Mouse (Mus musculus) urinary bladder, postnatal 4 days (tissue): ENCODE data around the gene Tmem30b.
A peak's percentile ranks its signal among the peaks of the same experiment; 100 is the strongest.
"Not testable (repeated sequence)": the region's sequence is repeated elsewhere in the genome, so short reads cannot be mapped to it uniquely, and the experiment has no call there.

Experiments used
- DNase-seq, 2 experiments: peaks; one replicate each; pipeline ENCODE4 v3.0.0; 2021 to 2022; ENCODE audit warnings: low spot score in 2 of 2

Tmem30b gene

DNA sequence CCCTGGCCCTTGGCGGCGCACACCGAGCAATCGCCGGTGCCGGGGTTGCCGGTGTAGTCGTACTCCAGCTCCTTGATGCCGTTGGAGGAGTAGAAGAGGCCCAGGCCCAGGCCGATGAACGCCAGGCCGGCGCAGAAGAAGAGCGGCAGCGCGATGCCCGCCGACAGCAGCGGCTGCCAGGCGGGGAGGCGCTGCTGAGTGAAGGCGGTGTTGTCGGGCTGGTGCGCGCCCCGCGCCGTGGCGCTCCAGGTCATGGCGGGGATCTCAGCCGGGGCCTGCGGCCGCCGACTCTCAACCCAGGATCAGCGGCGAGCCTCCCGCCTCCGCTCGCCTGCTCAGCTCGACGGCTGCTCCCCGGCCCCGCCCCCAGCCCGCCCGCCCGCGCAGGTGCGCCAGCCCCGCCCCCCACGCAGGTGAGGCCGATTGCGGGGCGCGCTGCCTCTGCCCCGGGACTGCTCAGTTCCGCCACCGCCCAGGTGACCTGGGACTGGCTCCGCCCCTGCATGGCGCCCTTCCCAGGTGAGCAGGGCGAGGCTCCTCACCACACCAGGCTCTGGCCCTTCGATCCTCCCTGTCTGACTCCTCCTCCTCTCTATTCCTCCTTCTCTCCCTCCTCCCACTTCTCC, at the start of gene Tmem30b:
Gene Tmem30b, minus strand, starts transcription at position 307 of the 626 bp plus-strand sequence.
- DNase-seq, result peak in 1 of 2 experiments; percentile 55

DNA sequence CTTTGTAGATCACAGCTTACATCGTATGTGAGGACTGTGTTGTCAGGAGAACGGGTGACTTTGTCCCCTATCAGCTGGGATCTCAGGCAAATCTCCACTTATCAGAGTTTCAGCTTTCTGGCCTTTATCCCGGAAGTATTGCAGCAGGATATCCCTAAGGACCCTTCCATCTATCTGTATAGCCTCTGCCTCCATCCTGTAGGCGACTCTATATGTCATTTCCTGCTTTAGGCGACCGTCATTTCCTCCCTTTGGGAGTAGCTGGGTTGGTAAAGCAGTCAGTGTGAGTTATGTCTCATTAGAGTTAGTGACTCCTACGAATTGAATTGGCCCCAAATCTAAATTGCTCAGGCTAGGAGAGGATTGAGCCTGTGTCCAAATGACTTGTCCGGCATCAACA, 49.0 kb upstream of the Tmem30b start:
- no peak for DNase-seq

DNA sequence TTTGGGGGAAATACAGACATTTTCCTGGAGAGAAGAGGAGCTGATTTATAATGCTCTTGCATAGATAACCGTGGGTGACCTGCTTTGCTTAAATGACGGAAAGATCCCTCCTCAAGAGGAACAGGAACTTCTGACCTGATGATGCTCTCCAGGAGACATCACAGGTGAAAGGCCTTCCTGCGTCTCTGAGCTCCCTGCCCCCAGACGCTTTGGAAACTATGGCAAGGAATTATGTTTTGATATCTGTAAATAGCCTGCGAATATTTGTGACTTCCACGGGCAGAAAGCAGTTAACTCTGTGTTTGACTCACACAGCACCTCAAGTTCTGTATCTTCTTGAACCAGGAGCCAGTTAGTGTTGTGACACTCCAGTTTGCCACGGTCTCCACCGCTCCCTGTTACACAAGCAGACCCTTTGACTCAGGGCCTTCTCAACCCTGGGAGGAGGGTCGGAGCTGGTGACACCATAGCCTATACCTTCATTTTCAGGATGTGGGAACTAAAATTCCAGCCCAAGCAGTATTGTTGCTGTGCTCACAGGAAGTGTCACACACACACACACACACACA, 48.1 kb upstream of the Tmem30b start:
- DNase-seq, result no peak

DNA sequence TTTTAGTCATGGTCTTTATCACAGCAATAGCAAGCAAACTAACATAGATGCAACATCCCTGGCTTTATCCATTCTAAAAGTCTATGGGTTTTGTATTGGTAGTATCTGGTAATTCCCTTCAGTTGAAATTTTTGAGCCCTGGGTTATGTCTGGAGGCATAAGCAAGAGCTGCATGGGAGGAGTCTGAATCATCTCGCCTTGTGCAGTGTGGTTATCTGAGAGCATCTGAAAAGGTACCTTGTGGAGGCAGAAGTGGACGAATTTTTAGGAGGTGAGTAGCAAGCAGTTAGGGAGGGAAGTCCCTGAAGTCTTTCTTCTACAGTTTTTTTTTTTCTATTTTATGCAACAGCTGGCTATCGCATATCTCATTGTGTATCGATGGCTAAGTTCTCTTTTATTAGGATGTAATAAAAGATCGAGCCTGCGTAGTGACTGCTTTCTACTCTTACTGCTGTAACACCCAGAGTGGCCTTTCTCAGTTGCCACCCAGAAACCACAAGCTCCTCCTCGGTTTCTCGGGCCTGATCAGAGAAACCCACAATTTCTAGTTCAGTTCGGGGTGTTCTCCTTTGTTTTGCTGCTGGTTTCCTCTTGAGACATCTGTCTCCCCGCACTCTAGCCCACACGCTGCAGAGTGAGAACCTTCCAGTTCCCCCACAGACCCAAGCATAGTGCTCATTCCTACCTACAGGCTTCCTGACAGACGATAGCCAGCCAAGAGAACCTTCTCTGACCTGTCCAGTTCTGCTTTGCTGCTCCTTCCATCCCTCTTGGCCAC, 47.0 kb upstream of the Tmem30b start:
- no peak for DNase-seq

DNA sequence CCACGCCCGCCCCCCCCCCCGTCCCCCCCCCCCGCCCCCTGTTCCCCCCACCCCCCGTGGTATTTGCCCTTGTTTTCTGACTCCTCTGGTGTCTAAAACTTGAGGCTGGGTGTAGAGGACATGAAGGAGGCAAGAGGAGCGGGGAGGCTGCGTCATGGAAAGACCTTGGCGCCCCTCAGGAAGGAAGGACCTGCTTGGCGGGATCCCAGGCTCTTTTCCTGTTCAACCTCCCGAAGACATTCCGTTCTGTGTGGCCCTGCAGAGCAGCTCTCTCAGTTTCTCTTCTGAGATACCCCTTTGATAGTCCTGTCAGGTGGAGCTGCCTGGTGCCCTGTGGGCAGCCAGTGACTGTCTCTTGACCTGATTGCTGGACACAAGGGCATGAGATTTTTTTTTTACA, 45.4 kb upstream of the Tmem30b start:
- no peak for DNase-seq

DNA sequence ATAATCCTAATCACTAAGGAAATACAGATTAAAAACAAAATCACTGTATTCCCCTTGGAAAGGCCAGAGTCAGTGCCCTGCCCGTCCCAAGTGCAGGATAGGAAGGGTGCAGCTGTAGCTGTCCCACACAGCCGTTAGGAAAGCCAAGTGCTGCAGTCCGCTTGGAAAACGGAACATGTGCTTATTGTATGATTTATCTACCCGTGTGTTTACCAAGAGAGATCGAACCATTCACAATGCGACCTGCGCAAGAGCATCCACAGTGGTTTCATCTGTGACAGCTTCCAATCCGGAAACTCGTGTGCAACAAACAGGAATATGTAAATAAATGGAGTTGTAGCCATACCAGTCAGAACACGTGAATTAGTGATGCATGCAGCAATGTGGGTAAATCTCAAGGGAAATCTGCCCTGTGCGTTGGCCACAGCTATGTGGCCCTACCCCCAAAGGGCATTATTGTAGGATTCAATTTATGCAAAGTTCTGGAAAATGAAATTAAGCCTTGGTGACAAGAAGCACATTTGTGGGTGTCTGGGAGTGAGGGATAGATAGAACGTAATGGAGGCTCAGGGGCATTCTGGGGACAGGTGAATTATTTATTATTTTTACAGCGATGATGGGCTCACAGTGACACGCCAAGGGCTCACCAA, 44.6 kb upstream of the Tmem30b start:
- DNase-seq, result no peak

DNA sequence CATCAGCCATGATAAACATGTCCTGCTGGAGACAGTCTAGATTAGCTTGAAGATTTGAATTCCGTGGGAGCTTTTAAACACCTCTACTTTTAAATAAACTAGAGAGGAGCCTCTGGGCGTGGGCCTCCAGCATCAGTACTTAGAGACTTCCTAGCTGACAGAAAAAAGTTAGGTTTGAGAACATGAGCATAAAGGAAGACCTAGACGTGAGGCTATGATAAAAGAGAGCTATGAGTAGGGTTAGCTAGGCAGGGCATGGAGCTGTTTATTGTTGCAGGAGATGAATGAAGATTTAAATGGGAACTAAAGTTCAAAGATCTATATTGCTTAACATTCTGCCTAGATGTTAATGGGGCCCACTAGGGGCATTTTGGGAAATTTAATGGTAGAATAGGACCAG, 41.1 kb upstream of the Tmem30b start:
- DNase-seq, result no peak

DNA sequence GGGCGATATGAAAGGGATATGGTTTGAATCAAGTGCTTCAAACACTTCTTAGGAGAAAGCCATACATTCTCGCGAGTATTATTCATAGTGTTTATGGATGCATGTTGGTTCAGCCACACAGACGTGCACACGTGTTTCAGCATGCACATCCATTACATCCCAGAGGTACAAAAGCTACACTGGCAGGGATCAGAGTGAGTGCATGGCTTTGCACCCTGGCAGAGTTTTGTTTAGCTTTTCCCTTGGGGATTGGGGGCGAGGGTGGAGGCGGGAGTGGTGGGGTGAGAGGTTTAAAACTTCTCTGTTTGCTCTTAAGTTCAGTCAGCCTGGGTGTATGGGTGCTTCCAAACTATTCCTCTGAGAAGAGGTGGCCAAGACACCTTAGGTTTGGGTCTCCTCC, 39.7 kb upstream of the Tmem30b start:
- no peak for DNase-seq

DNA sequence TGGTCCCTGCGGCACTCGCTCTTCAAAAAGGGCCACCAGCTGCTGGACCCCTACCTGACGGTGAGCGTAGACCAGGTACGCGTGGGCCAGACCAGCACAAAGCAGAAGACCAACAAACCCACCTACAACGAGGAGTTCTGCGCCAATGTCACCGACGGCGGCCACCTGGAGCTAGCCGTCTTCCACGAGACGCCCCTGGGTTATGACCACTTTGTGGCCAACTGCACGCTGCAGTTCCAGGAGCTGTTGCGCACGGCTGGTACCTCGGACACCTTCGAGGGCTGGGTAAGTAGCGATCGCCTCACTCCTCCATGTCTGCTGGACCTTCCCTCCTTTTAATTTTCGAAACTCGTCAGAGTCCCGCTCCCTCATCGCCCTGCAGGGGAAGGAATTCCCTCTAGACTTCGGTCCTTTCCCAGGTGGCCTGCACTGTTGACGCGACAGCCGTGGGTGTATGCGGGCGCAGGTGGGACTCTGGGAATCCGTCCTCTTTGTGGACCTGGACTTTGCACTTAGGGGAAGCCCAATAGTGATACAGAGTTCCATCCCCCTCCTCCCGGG, 39.1 kb upstream of the Tmem30b start:
- DNase-seq, result no peak

DNA sequence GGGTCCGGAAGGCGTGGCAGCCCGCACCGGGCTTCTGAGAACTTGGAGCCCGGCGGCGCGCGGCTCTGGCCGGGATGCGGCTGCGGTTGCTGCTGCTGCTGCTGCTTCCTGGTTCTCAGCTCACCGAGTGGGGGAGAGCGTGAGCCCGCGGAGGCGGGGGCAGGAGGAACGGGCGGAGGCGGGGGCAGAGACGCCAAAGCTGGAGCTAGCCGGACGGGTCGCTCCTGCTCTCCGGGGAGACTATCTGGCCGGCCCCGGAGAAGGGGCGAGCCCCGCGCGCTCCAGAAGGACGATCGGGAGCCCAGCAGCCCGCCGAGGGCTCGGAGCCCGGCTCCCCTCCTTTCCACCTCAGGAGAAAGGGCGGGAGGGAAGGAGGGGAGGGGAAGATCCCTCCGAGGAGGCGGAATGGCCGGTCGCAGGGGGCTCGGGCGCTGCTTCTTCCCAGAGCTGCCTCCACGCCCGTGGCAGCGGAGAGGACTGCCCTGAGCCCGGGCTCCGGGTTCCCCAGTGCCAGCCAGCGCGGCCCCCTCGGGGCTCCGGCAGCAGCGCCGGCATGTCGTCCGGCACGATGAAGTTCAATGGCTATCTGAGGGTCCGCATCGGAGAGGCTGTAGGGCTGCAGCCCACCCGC, 38.5 kb upstream of the Tmem30b start, which contains the start of gene Prkch:
Gene Prkch, plus strand, starts transcription at position 187 of the 631 bp plus-strand sequence.
- peak; percentile 81 to 85 for DNase-seq

DNA sequence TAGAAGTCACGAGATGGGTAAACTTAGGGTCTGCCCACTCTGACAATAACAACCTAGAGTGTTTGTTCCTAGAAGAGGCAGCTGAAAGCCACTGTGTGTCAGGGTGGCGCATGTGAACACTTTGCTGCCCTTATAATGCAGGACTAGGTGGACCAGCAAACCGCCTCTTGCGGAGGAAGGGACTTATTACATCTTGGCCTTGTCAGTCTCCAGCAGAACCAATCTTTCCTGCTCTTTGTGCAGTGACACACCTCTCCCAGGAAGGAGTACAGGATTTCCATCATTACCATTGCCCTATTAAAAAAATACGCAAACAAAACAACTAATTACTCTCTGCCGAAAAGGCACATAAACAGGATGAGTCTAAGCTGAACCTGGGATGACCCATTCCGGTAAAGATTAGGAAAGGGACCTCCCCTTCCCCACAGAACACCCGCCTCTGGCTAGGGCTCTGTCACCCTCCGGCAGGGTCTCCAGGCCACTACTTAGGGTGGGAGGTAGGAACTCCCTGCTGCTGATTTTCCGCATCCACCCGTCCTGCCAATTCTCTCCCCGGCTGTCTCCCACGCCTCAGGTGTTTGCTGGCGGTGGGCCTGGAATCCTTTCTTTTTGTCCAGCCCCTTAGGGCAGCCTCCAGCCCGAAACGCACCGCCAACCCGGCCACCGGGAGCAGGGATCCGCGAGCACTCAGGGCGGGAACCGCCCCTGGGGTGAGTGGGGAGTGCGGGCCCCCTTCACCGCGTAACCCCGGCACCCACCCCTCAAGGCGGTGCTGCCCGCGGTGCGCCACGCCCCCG, 37.8 kb upstream of the Tmem30b start:
- DNase-seq, result no peak

DNA sequence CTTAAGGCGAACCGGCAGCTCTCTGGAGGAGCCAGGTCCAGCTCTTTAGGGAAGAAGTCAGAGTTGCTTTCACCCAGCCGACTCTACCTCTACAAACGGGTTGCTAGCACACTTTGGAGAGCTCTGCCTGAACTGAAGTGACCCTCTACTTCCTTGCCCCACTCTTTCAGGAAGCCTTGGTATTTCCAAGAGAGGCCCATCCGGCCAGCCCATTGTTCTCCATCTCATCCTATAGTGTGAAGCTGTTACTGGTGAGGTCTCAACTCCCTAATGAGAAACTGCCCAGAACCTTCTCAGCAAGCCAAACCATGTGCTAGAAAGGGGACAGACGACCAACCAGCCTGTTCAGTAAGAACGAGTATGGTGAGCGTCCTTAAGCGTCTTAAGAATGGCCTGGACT, 37.1 kb upstream of the Tmem30b start:
- DNase-seq, result no peak

DNA sequence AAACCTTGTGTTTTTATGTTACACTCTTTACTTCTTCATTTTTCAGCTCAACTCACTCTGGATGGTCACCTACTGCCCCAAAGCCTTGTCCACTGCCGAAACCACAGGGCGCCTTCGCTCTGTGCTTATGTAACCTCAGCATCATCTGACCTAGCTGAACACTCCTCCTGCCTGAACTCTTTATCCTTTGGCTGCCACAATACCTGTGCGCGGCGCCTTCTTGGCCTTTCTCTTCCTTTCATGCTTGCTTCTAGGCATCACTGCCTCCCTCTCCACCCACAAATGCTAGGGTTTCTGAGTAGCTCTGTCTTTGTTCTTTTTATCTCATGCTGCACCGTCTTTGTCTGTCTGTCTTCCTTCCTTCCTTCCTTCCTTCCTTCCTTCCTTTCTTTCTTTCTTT, 34.6 kb upstream of the Tmem30b start:
- no peak for DNase-seq

DNA sequence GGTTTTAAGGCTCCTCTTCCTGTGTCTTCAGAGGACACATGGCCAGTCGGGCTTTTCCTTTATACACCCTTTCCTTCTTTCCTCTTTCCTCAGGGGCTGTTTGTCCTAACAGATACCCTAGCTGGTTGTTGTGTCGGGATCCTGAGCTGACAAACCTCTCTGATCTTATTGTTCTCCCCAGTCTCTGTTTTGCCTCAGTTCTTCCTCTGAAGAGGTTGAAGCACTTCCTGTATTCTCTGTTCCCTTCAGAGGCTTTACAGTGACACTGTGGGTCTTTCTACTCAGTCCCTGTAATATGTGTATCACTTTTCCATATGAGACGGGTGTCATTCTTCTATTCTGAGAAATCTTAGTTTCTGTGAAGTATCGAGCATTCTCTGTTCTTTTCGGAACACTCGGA, 31.9 kb upstream of the Tmem30b start:
- no peak for DNase-seq

DNA sequence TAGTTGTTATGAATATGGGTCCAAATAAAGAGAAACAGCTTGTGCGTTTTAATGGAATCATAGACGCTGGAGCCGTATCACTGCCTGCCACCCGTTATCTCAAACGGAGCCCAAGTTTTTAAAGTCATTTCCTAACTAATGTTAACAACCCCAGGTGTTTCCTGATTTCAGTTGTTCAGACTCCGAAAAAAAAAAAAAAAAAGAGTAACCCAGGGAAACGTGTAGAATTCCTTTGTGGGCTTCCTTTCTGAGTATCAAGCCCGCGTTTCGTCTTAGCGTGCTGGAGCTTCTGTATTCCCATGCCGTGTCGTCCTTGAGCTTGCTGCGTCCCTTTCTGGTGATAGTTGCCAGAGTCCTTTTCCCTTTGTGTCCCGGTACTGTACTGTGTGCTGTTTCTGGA, 28.4 kb upstream of the Tmem30b start:
- no peak for DNase-seq

DNA sequence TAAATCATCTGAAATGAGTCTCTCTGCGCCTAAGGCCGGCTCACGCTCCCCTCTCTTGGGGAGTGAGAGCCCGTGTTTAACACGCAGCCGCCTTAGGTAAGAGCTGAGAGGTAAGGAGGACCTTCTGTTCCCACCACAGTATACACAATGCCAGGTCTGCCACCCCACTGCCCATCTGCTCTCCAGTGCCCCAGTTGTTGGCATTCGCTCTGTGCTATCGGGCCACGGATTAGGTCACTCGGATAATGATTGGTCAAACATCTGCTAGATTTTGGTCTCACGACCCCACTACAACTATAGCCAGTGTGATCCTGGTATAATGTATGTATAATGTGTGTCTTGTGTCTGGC, 19.4 kb upstream of the Tmem30b start:
- DNase-seq, result no peak

DNA sequence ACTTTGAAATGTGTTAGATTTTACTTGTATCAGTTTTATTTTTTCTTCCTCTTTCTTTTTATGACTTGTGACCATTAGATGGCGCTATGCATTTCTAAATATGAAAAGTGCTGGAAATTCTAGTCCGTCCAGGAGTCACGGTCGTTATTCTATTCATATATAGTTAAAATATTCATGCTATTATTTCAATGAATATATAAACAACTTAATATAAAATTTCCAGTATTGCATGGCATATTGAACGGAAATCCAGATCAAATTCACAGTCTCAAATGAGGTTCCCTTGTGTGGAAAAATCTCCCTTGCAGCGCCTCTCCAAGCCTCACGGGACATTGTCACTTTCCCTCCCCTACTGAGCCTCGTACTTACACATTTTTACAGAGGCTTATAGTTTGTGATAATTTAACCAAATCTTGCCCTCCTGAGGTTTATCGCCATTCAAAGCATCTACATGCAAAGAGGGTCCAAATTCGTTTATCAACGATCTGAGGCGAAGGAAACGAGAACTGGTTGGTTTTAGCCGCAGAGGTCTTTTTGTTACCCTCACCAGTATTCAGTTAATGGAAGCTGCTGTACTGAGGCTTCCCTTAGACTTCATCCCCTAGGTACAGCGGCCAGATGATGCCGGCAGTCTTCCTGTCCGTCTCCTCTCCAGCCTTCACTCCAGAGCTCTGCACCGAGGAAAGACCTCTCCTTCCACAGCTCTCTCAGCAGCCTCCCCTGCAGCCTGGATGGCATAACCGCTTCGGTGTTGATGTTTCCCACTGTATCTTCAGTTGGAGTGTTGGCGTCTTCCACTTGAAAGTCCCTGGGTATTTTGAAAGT, 18.8 kb upstream of the Tmem30b start:
- no peak for DNase-seq

DNA sequence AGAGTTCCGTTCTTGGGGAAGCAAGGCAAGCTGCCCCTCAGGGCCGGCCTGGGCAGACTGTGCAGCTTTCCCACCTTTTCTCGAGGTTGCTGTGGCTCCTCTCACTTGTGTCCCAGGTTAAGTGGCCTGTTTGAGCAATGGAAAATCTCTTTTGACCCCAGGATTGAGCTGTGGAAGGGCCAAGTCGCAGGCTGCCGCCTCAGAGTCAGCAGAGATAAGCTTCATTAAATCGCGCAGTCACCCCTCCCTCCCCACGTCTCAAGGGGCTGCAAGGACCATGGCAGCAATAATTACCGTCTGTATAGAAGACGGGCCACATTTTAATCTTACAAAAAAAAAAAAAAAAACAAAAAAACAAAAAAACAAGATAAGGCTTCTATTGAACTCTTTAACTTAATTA, 18.0 kb upstream of the Tmem30b start:
- no peak for DNase-seq

DNA sequence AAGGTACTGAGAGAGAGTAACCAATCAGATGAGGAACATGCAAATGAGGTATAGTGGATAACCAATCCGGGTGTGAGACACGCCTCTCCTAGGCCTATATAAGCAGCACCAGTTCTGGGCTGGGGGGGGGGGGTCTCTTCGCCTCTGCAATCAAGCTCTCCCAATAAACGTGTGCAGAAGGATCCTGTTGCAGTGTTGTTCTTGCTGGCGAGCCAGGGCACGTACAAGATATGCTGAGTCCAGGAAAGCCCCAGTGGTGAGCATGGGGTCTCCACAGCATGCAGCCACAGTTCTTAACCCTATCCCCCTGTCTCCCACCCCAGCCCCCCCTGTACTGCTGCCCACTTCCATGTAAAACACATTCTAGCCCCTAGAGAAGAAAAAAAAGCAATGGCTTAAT, 16.9 kb upstream of the Tmem30b start:
- DNase-seq, result not testable (repeated sequence)

DNA sequence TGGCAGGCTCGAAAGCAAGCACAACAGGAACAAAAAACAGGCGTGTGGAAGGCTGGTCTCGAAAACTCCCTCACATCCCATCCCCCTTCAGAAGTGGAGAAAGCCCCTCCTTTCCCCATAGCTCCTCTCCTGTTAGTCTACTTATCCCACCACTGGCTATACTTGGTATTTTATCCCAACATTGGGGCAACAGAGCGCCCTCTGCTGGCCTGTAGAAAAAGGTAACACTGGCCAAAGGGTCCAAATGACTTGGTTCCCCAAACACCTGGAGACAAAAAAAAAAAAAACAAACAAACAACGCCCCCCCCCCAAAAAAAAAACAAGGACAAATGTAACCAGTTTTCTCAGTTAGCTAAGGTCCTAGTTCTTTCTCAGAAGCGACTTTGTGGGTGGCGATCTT, 13.9 kb upstream of the Tmem30b start:
- no peak for DNase-seq
